Comparison of ENCODE assay signal across 7 mouse cellular contexts in the genomic region with DNA sequence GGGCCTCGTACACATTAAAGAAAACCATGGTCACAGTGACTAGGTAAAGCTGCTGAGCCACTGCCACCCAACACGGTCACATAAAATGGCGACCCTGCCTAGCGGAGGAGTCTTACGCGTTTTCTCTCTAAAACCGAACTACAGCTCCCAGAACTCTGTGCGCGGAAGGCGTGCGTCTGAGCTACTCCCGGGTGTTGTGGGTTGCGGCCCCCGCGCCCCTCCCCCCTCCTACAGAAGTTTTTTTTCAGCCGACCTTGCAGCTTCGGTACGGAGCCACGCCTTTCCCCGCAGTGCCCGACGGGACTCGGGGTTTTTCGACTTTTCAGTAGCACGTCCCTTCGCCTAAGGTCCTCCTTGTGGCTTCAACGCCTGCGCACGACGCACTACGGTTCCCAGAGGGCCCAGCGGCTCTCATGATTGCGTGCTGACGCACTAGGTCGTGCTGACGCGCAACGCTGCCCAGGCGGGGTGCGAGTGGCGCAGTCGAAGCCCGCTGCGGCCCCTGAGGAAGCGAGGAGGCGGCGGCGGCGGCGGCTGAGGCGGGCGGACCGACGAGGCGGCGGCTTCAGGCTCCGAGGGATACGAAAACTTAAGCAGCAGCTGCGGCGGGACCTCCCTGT. TPM values are rescaled to one million over a fixed set of nuclear protein-coding genes. Genes with fewer than 3 reads are reported as not detected.
DNase-seq lines count a peak whose midpoint lies in the region; ATAC-seq and TF ChIP-seq lines count a peak whose summit lies in the region.

No protein-coding gene starts in this region.

- 0 out of 2 replicates have a peak, but pooled peaks have one; percentile 6 for TF ChIP-seq CTCF in intestine, postnatal 0 days (IDR thresholded peaks at IDR 0.05; ENCODE audit: low read depth)
- TF ChIP-seq CTCF in small intestine, adult 2 months (IDR thresholded peaks at IDR 0.05; ENCODE audit: extremely low read depth, insufficient read length, insufficient replicate concordance, low read depth, low read length), result no peak

- DNase-seq in adrenal gland, postnatal 10 days, result peak; percentile 97
- DNase-seq in embryonic facial prominence, embryonic 10.5 days (ENCODE audit: low spot score), result peak; percentile 98
- DNase-seq in gonadal fat pad, adult 2 months (ENCODE audit: low read depth), result peak; percentile 91
- peak; percentile 99 for DNase-seq in left cerebral cortex, postnatal 4 days

- H3K27me3 ChIP-seq in embryonic facial prominence, embryonic 10.5 days (replicated peaks; ENCODE audit: low read depth, poor library complexity, severe bottlenecking), result no peaks in the 10 kb centered on the region
- no peaks in the 10 kb centered on the region for H3K27me3 ChIP-seq in intestine, postnatal 0 days (replicated peaks; ENCODE audit: control insufficient read depth, insufficient read depth, low read length)
- no peaks in the 10 kb centered on the region for H3K27me3 ChIP-seq in midbrain, embryonic 12.5 days
- H3K27me3 ChIP-seq in small intestine, adult 2 months (ENCODE audit: control insufficient read depth, insufficient read depth, low read length), result no peaks in the 10 kb centered on the region

- TF ChIP-seq POLR2A in small intestine, adult 2 months (IDR thresholded peaks at IDR 0.05; ENCODE audit: low read depth, low read length), result peak; percentile 56

- peak overlapping the region; percentile 99 for H3K27ac ChIP-seq in embryonic facial prominence, embryonic 10.5 days (replicated peaks)
- H3K27ac ChIP-seq in intestine, postnatal 0 days (ENCODE audit: low read depth, low read length), result peak overlapping the region; percentile 97
- H3K27ac ChIP-seq in midbrain, embryonic 12.5 days (replicated peaks), result peak overlapping the region; percentile 98
- peak overlapping the region; percentile 84 for H3K27ac ChIP-seq in small intestine, adult 2 months (ENCODE audit: insufficient read depth, low read depth, low read length)

- H3K4me3 ChIP-seq in embryonic facial prominence, embryonic 10.5 days, result peak overlapping the region; percentile 81
- H3K4me3 ChIP-seq in intestine, postnatal 0 days (ENCODE audit: low read depth, low read length), result peak overlapping the region; percentile 93
- peak overlapping the region; percentile 95 for H3K4me3 ChIP-seq in midbrain, embryonic 12.5 days
- H3K4me3 ChIP-seq in small intestine, adult 2 months (ENCODE audit: low read depth, low read length), result peak overlapping the region; percentile 90

- peaks cover 34% of the 10 kb centered on the region for H3K4me1 ChIP-seq in embryonic facial prominence, embryonic 10.5 days
- peaks cover 6% of the 10 kb centered on the region; the same call in 1 of the 2 replicates for H3K4me1 ChIP-seq in intestine, postnatal 0 days (replicated peaks; ENCODE audit: control insufficient read depth, insufficient read depth, low read length)
- H3K4me1 ChIP-seq in midbrain, embryonic 12.5 days, result peaks cover 33% of the 10 kb centered on the region
- H3K4me1 ChIP-seq in small intestine, adult 2 months (ENCODE audit: control insufficient read depth, insufficient read depth, insufficient read length, low read length), result peaks cover 4% of the 10 kb centered on the region

- under 1% methylated on average over 60 of the region's 60 CpGs for WGBS in embryonic facial prominence, embryonic 10.5 days
- under 1% methylated on average over 52 of the region's 60 CpGs for WGBS in intestine, postnatal 0 days
- WGBS in midbrain, embryonic 12.5 days, result 1% methylated on average over 60 of the region's 60 CpGs
- under 1% methylated on average over 60 of the region's 60 CpGs for WGBS in small intestine, adult 2 months

- H3K9ac ChIP-seq in intestine, postnatal 0 days (ENCODE audit: low read depth, low read length), result peak overlapping the region; percentile 93
- H3K9ac ChIP-seq in midbrain, embryonic 12.5 days (replicated peaks), result peak overlapping the region; percentile 93

- peak; percentile 98 for ATAC-seq in intestine, postnatal 0 days
- ATAC-seq in midbrain, embryonic 12.5 days (ENCODE audit: low FRiP score, low read depth), result peak; percentile 99

- peak overlapping the region; percentile 78 for H3K4me2 ChIP-seq in intestine, postnatal 0 days (replicated peaks; ENCODE audit: low read depth)
- peak overlapping the region; percentile 92 for H3K4me2 ChIP-seq in midbrain, embryonic 12.5 days (replicated peaks)

- intact Hi-C loops in left cerebral cortex, postnatal 4 days (cut with DNase I), result no loop called here

- peaks cover 27% of the 10 kb centered on the region for H3K36me3 ChIP-seq in embryonic facial prominence, embryonic 10.5 days (replicated peaks)
- H3K36me3 ChIP-seq in intestine, postnatal 0 days (ENCODE audit: control insufficient read depth, insufficient read depth), result peaks cover 7% of the 10 kb centered on the region
- peaks cover 9% of the 10 kb centered on the region for H3K36me3 ChIP-seq in midbrain, embryonic 12.5 days
- H3K36me3 ChIP-seq in small intestine, adult 2 months (ENCODE audit: control insufficient read depth, insufficient read depth, low read length), result peaks cover 2% of the 10 kb centered on the region

- H3K9me3 ChIP-seq in embryonic facial prominence, embryonic 10.5 days, result peaks cover 3% of the 10 kb centered on the region; the same call in 1 of the 2 replicates
- no peaks in the 10 kb centered on the region for H3K9me3 ChIP-seq in intestine, postnatal 0 days (ENCODE audit: control insufficient read depth)
- no peaks in the 10 kb centered on the region for H3K9me3 ChIP-seq in midbrain, embryonic 12.5 days

RNA-seq across cellular contexts. Expression of a gene that starts 12.5 kb away (rescaled TPM):
- total RNA-seq in adrenal gland, postnatal 10 days (2021), result 100 to 1,000 TPM; 365 to 601 TPM
- 511 and 516 TPM in 2 replicates for polyA plus RNA-seq in embryonic facial prominence, embryonic 10.5 days (2016; fragmentation: Nextera tagmentation; extraction: Ambion mirVana)
- 381 and 457 TPM in 2 replicates for polyA plus RNA-seq in gonadal fat pad, adult 2 months (2012; rRNA removed)
- polyA plus RNA-seq in intestine, postnatal 0 days (2015; fragmentation: Nextera tagmentation; extraction: Ambion mirVana), result 185 and 230 TPM in 2 replicates
- total RNA-seq in left cerebral cortex, postnatal 4 days (2021), result 100 to 1,000 TPM; 518 to 552 TPM
- polyA plus RNA-seq in midbrain, embryonic 12.5 days (2016; fragmentation: Nextera tagmentation; extraction: Ambion mirVana), result 736 and 744 TPM in 2 replicates
- 197 and 439 TPM in 2 replicates for polyA plus RNA-seq in small intestine, adult 2 months (2012; rRNA removed)

RNA-seq across cellular contexts. Expression of a gene that starts 17.0 kb away (rescaled TPM):
- 1 to 10 TPM; 8.0 to 9.5 TPM for total RNA-seq in adrenal gland, postnatal 10 days (2021)
- 35.4 and 41.3 TPM in 2 replicates for polyA plus RNA-seq in embryonic facial prominence, embryonic 10.5 days (2016; fragmentation: Nextera tagmentation; extraction: Ambion mirVana)
- 14.1 and 15.4 TPM in 2 replicates for polyA plus RNA-seq in gonadal fat pad, adult 2 months (2012; rRNA removed)
- polyA plus RNA-seq in intestine, postnatal 0 days (2015; fragmentation: Nextera tagmentation; extraction: Ambion mirVana), result 17.6 and 19.1 TPM in 2 replicates
- 10 to 100 TPM; 19.4 to 20.2 TPM for total RNA-seq in left cerebral cortex, postnatal 4 days (2021)
- 33.6 and 37.2 TPM in 2 replicates for polyA plus RNA-seq in midbrain, embryonic 12.5 days (2016; fragmentation: Nextera tagmentation; extraction: Ambion mirVana)
- polyA plus RNA-seq in small intestine, adult 2 months (2012; rRNA removed), result 6.3 and 6.6 TPM in 2 replicates

RNA-seq across cellular contexts. Expression of a gene that starts 26.1 kb away (rescaled TPM):
- 100 to 1,000 TPM; 333 to 378 TPM for total RNA-seq in adrenal gland, postnatal 10 days (2021)
- polyA plus RNA-seq in embryonic facial prominence, embryonic 10.5 days (2016; fragmentation: Nextera tagmentation; extraction: Ambion mirVana), result 1,075 and 1,103 TPM in 2 replicates
- polyA plus RNA-seq in gonadal fat pad, adult 2 months (2012; rRNA removed), result 689 and 774 TPM in 2 replicates
- polyA plus RNA-seq in intestine, postnatal 0 days (2015; fragmentation: Nextera tagmentation; extraction: Ambion mirVana), result 994 and 1,025 TPM in 2 replicates
- total RNA-seq in left cerebral cortex, postnatal 4 days (2021), result 100 to 1,000 TPM; 435 to 447 TPM
- polyA plus RNA-seq in midbrain, embryonic 12.5 days (2016; fragmentation: Nextera tagmentation; extraction: Ambion mirVana), result 1,125 and 1,165 TPM in 2 replicates
- 352 and 591 TPM in 2 replicates for polyA plus RNA-seq in small intestine, adult 2 months (2012; rRNA removed)

RNA-seq across cellular contexts. Expression of a gene that starts 31.5 kb away (rescaled TPM):
- total RNA-seq in adrenal gland, postnatal 10 days (2021), result 10 to 100 TPM; 43.9 to 49.0 TPM
- polyA plus RNA-seq in embryonic facial prominence, embryonic 10.5 days (2016; fragmentation: Nextera tagmentation; extraction: Ambion mirVana), result 168 and 178 TPM in 2 replicates
- 52.1 and 54.6 TPM in 2 replicates for polyA plus RNA-seq in gonadal fat pad, adult 2 months (2012; rRNA removed)
- 36.8 and 39.0 TPM in 2 replicates for polyA plus RNA-seq in intestine, postnatal 0 days (2015; fragmentation: Nextera tagmentation; extraction: Ambion mirVana)
- total RNA-seq in left cerebral cortex, postnatal 4 days (2021), result 10 to 100 TPM; 87.6 to 92.3 TPM
- 212 and 220 TPM in 2 replicates for polyA plus RNA-seq in midbrain, embryonic 12.5 days (2016; fragmentation: Nextera tagmentation; extraction: Ambion mirVana)
- polyA plus RNA-seq in small intestine, adult 2 months (2012; rRNA removed), result 16.5 and 34.1 TPM in 2 replicates

RNA-seq across cellular contexts. Expression of a gene that starts 33.0 kb away (rescaled TPM):
- not detected for total RNA-seq in adrenal gland, postnatal 10 days (2021)
- 0.21 TPM in 1 of 2 replicates, not detected in the other for polyA plus RNA-seq in embryonic facial prominence, embryonic 10.5 days (2016; fragmentation: Nextera tagmentation; extraction: Ambion mirVana)
- 3.5 and 5.6 TPM in 2 replicates for polyA plus RNA-seq in gonadal fat pad, adult 2 months (2012; rRNA removed)
- polyA plus RNA-seq in intestine, postnatal 0 days (2015; fragmentation: Nextera tagmentation; extraction: Ambion mirVana), result not detected in 2 replicates
- under 1 TPM; 0.34 to 0.48 TPM for total RNA-seq in left cerebral cortex, postnatal 4 days (2021)
- polyA plus RNA-seq in midbrain, embryonic 12.5 days (2016; fragmentation: Nextera tagmentation; extraction: Ambion mirVana), result 0.48 and 0.76 TPM in 2 replicates
- 0.27 and 0.77 TPM in 2 replicates for polyA plus RNA-seq in small intestine, adult 2 months (2012; rRNA removed)

Comparison
In these comparisons a context has a peak if more than half of its experiments do, and no peak if none do; other contexts are left out.
1. Peak in every context shown above with its lines: DNase-seq, ATAC-seq, H3K4me3 ChIP-seq and H3K27ac ChIP-seq.